Mouse (Mus musculus): ENCODE measurements around the gene Serpinb1c. TPM values are rescaled to one million over a fixed set of nuclear protein-coding genes. Genes with fewer than 3 reads are reported as not detected.

The Serpinb1c gene
- polyA plus RNA-seq (2014; fragmentation: Illumina TruSeq; extraction: RNeasy Lipid Tissue Mini Kit (QIAGEN cat#74804); ENCODE audit: low read depth, low replicate concordance) = not detected

DNA sequence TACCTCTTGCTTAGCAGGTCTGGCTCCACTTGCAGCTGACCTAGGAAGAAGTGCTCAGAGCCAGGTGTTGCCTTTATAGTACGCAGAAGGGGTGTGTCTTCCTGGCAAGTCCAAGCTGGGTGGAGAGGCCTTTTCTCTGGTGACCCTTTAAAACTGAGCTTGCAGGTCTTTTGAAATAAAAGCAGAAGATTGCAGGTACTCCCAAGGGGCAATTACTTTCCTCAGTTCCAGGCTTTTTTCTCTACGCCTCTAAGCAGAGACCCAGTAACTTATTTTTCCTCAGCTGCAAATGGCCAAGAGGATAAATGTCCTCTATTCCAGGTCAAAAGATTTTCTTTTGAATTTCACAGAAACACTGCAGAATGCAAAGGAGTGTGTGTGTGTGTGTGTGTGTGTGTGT is at the start of gene Serpinb1c:
Gene Serpinb1c (minus strand): TSS at position 101 of the 400 bp plus-strand sequence.

DNA sequence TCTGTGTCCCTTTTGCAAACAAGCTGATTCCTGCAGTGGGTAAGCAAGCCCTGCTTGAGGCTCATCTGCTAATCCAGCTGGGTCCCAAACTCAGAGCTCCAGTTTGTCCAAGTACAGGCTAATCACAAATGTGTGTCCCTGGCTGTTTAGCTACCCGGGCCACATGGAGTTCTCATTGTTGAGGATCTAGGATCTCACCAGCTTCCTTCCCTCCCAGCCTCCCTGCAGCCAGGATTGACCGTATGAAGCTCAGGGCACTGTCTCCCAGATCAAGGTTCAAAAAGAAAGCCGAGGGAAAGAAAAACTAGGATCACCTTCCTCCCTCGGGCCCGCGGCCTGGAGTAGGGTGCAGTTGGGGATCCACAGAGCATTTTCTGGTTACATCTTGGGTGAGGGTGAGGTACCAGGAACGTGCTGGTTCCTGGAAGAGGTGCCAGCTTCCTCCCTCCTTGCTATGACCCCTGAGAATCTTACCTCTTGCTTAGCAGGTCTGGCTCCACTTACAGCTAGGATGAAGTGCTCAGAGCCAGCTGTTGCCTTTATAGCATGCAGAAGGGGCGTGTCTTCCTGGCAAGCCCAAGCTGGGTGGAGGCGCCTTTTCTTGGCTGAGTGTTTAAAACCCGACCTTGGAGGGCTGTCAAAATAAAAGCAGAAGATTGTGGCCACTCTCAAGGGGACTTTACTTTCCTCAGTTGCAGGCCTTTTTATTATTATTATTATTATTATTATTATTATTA is 47.2 kb downstream of the Serpinb1c start, which contains the start of gene Serpinb1a:
Gene Serpinb1a (minus strand): TSS at position 518 of the 737 bp plus-strand sequence.

Other genes with a start within 250 kb of the Serpinb1c start
- 4.3 TPM for gene Mylk4, start 114.3 kb downstream of the Serpinb1c start, polyA plus RNA-seq (2014; fragmentation: Illumina TruSeq; extraction: RNeasy Lipid Tissue Mini Kit (QIAGEN cat#74804); ENCODE audit: low read depth, low replicate concordance)
- gene Wrnip1, start 96.2 kb downstream of the Serpinb1c start, polyA plus RNA-seq (2014; fragmentation: Illumina TruSeq; extraction: RNeasy Lipid Tissue Mini Kit (QIAGEN cat#74804); ENCODE audit: low read depth, low replicate concordance) = 34.1 TPM
- not detected for gene D930007J09Rik, start 95.4 kb downstream of the Serpinb1c start, polyA plus RNA-seq (2014; fragmentation: Illumina TruSeq; extraction: RNeasy Lipid Tissue Mini Kit (QIAGEN cat#74804); ENCODE audit: low read depth, low replicate concordance)
- gene Serpinb1a, start 47.0 kb downstream of the Serpinb1c start, polyA plus RNA-seq (2014; fragmentation: Illumina TruSeq; extraction: RNeasy Lipid Tissue Mini Kit (QIAGEN cat#74804); ENCODE audit: low read depth, low replicate concordance) = 268 TPM
- 192 TPM for gene Serpinb6b, start 67.0 kb upstream of the Serpinb1c start, polyA plus RNA-seq (2014; fragmentation: Illumina TruSeq; extraction: RNeasy Lipid Tissue Mini Kit (QIAGEN cat#74804); ENCODE audit: low read depth, low replicate concordance)
- gene Serpinb9, start 105.0 kb upstream of the Serpinb1c start, polyA plus RNA-seq (2014; fragmentation: Illumina TruSeq; extraction: RNeasy Lipid Tissue Mini Kit (QIAGEN cat#74804); ENCODE audit: low read depth, low replicate concordance) = 128 TPM
- gene Serpinb9b, start 129.2 kb upstream of the Serpinb1c start, polyA plus RNA-seq (2014; fragmentation: Illumina TruSeq; extraction: RNeasy Lipid Tissue Mini Kit (QIAGEN cat#74804); ENCODE audit: low read depth, low replicate concordance) = 0.58 TPM
- 2.4 TPM for gene Serpinb1b, start 180.4 kb upstream of the Serpinb1c start, polyA plus RNA-seq (2014; fragmentation: Illumina TruSeq; extraction: RNeasy Lipid Tissue Mini Kit (QIAGEN cat#74804); ENCODE audit: low read depth, low replicate concordance)

Measured in adrenal gland, adult 10 weeks (tissue).